Mouse (Mus musculus) yolk sac, embryonic 10.5 days (tissue): ENCODE measurements around the gene Elobl.

Experiments
- DNase-seq: peaks from one replicate; pipeline ENCODE4 v3.0.0-alpha.2; 2017; ENCODE audit warnings: low spot score

The Elobl gene

DNA sequence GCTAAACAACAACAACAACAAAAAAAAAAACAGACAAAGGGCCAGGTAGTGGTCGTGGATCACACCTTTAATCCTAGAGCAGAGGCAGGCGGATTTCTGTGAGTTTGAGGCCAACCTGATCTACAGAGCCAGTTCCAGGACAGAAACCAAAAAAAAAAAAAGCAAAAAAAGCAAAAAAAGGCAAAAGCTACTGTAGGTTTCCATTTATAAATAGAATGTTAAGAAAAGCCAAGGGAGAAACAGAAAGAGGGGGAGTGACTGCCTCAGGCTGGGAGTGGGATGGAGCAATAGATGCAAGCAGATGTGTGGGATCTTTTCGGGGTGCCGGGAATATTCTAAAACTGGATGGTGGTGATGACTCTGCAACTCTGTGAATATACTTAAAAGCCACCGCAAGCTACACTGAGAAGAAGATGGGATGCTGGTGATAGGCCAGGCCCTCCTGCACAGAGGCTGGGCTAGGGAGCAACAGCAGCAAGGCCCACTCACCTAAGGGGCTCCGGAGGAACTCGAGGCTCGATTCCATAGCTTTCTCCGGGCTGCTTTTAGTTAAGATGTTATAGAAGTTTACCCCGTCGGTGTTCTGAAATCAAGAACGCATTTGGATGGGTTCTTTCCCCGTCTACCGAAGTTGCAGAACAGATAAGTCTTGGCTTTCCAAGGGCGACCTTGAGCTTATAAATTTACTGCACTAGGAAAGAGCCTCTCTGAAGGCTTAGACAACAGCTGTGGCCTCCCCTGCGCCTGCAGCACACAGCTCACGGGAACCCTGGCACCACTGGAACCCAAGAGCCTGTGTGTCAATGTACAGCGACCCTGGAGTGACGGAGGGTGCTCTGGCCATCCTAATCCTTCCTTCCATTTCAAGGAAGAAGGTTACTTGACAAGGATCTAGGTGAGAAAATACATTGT lies 32.4 kb downstream of the Elobl start:
- DNase-seq: no peak

DNA sequence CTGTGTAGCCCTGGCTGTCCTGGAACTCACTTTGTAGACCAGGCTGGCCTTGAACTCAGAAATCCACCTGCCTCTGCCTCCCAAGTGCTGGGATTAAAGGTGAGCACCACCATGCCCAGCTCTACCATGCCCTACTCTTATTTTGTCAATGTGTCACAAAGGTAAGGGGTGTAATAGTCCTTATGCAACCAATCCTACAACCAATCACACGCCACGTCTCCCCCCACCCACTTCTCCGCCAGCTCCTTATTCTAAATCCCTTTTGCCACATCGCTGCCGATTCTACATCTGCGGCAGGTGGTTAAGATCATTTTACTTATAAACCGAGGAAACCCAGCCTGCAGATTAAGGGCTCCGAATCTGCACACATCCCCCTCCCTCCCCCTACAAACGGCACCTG lies 33.7 kb downstream of the Elobl start:
- DNase-seq: no peak

DNA sequence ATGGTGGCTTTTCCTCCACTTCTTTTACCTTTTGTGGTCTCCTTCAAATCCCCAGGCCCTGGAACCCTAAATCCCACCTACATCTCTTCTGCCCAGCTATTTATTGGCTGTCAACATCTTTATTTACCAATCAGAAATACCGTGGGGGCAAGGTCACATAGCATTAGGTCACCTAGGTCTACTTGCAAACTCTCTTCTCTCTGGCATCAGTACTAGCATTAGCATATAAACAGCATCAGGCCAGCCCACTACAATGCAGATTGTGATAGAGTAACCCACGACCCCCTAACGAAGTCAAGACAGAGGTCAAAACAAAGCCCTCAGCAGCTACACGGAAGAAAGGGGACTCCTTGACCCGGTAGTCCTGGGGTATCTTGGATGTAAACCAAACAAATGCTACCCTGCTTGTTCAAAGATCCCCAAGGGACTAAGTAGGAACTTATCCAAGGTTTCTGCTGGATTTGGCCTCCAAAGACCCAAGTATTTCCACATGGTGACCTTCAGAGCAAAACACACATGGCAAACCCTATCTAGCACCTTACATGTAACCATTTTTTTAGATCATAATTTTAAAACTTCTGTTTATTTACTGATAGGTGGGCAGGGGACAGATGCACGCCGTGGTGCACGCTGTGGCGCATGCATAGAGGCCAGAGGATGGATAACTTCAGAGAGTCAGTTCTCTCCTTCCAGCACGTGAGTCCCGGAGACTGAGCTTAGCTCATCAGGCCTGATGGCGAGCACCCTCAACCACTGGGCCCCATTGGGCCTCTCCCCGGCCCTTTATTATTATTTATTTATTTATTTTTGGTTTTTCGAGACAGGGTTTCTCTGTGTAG lies 34.8 kb downstream of the Elobl start:
- DNase-seq: no peak

DNA sequence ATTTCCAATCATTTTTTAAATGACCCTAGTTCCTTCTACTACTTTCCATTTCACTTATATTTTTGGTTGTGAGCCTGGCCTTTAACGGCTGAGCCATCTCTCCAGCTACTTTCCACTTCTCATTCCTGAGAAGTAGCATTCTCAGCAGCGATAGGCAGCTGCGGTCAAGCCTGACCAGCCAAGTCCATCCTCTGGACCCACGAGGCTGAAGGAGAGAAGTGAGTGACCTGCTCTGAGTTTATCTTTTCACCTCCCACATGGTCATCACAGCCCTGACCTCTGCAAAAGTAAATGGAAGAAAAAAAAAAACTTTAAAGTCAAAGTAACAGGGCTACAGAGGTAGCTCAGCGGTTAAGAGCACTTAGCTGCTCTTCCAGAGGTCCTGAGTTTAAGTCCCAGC lies 40.2 kb downstream of the Elobl start:
- DNase-seq: no peak
